Mouse (Mus musculus): Measurements from ENCODE around the gene Wipi1.

DNA sequence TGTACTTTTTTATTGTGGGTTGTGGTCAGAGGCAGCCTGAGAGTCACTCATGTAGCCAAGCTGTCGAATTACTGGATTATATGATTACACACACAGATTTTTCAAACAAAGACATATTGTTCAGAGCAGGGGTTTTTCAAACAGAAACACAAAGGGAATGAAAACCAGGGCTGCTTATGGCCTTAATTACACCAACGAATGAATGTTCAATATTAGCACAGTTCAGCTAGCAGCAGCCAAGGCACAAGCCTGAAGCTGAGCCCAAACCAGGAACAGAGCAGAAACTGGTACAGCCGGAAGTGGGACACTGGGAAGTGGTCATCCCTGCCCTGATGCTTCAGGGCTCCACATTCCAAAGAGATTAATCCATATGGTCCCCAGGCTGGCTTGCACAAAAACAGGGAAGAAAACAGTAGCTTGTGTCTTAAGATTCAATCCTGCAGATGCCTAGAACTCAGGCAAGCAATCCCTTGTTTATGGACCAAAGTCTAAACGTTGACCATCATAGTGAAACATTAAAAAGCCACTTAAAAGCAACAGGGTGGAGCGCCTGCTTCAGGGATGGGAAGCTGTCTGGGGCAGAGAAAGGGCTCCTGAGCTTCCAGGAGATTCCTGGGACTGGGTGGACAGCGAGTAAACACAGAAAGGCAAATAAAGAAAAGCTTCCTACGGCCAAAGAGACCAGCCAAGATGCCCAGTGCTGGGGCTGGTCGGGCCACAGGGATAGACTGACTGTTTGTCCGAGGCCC, 1.5 kb downstream of the Wipi1 start:
- TF ChIP-seq POLR2A (IDR thresholded peaks at IDR 0.05; ENCODE audit: insufficient read depth, low read depth, low read length) (no peak), CTCF (IDR thresholded peaks at IDR 0.05; ENCODE audit: insufficient read depth, low read depth, low read length) (no peak)

Data from olfactory bulb, adult 2 months (tissue).